Mouse (Mus musculus): ENCODE data around the gene Hist1h2ai. TPM values are rescaled to one million over a fixed set of nuclear protein-coding genes. Genes with fewer than 3 reads are reported as not detected.
"Not testable (repeated sequence)": the region's sequence is repeated elsewhere in the genome, so short reads cannot be mapped to it uniquely, and the experiment has no call there.

Hist1h2ai gene
- 16.2 and 34.8 TPM in 2 replicates for polyA plus RNA-seq (2016; fragmentation: Nextera tagmentation; extraction: Ambion mirVana)

DNA sequence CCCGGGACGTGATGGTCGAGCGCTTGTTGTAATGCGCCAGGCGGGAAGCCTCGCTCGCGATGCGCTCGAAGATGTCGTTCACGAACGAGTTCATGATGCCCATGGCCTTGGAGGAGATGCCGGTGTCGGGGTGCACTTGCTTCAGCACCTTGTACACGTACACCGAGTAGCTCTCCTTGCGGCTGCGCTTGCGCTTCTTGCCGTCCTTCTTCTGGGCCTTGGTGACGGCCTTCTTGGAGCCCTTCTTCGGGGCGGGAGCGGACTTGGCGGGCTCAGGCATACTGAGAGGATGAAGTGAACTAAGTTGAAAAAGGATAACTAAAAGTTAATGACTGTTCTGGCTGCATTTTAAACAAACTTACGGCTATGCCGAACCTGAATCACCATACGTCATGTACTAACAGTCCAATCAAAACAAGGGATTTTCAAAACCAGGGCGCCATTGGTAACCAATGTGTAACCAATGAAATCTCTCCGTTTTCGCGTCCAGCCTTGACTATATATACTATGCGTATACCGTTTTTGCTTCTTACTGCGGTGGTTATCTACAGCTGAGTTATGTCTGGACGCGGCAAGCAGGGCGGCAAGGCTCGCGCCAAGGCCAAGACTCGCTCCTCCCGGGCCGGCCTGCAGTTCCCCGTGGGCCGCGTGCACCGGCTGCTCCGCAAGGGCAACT is at the start of gene Hist1h2ai, which contains the start of gene Hist1h2bl:
Gene Hist1h2ai, plus strand, starts transcription at position 559 of the 676 bp plus-strand sequence.
Gene Hist1h2bl, minus strand, starts transcription at position 280 of the 676 bp plus-strand sequence.
- Histone ChIP-seq H3K4me2 (replicated peaks) (peak within 1 kb of the TSS; percentile 74), H3K27ac (peak within 1 kb of the TSS; percentile 88), H3K4me1 (peaks cover 19% of the 10 kb centered on the region), H3K4me3 (peak within 1 kb of the TSS; percentile 44), H3K9ac (peak within 1 kb of the TSS; percentile 69)
- WGBS = under 1% methylated on average over 38 of the region's 50 CpGs
- not testable (repeated sequence) for H3K27me3 ChIP-seq (replicated peaks); H3K9me3 ChIP-seq; H3K36me3 ChIP-seq
- peak; percentile 91 for ATAC-seq (ENCODE audit: low FRiP score, low read depth)

DNA sequence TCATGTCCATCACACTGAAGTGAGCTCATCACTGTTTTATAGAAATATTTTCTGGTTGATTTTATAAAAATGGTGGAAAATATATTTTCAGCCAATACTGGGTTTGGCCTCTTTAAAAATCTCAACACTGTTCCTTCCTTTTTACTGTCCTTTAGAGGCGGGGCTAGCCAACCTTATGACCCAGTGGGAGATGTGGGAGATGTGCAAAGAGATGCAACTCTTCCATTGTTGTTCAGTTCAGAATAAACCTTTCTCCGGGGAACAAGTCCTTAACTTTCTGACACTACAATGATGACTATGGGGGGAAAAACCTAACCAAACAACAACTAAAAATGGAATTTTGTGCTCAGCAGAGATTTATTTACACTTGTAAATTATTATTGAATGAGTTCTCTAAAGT is 38.9 kb upstream of the Hist1h2ai start, which contains the start of gene Olfr1360:
Gene Olfr1360, minus strand, starts transcription at position 101 of the 400 bp plus-strand sequence.
- Histone ChIP-seq H3K9ac (no peak within 1 kb of the TSS), H3K9me3 (no peaks in the 10 kb centered on the region), H3K27me3 (replicated peaks) (no peaks in the 10 kb centered on the region), H3K36me3 (no peaks in the 10 kb centered on the region), H3K27ac (no peak within 1 kb of the TSS), H3K4me1 (no peaks in the 10 kb centered on the region), H3K4me2 (replicated peaks) (no peak within 1 kb of the TSS), H3K4me3 (no peak within 1 kb of the TSS)
- no peak for ATAC-seq (ENCODE audit: low FRiP score, low read depth)
- WGBS = 75% methylated on average over 2 of the region's 2 CpGs

DNA sequence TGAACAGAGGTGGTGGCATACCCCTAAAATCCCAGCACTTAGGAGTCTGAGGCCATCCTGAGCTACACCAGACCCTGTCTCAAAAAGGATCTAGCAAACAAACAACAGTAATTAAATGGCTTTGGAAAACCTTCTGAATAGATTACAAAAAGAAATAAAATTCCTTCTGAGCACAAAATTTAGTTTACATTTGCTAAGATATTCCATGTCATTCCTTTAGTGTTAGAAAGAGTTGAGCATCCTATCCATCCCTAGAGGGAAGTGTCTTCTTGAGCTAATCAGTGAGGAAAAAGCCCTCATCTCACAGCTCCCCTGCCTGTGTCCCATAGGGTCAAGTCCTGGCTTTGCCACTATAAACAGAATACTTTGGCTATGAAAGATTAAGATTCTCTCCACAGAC is 18.4 kb upstream of the Hist1h2ai start, which contains the start of gene Olfr1359:
Gene Olfr1359, plus strand, starts transcription at position 301 of the 400 bp plus-strand sequence.
- Histone ChIP-seq H3K27me3 (replicated peaks) (no peaks in the 10 kb centered on the region), H3K9ac (no peak within 1 kb of the TSS), H3K4me1 (no peaks in the 10 kb centered on the region), H3K4me3 (no peak within 1 kb of the TSS), H3K27ac (no peak within 1 kb of the TSS), H3K36me3 (no peaks in the 10 kb centered on the region), H3K4me2 (replicated peaks) (no peak within 1 kb of the TSS), H3K9me3 (no peaks in the 10 kb centered on the region)
- ATAC-seq (ENCODE audit: low FRiP score, low read depth) = no peak

DNA sequence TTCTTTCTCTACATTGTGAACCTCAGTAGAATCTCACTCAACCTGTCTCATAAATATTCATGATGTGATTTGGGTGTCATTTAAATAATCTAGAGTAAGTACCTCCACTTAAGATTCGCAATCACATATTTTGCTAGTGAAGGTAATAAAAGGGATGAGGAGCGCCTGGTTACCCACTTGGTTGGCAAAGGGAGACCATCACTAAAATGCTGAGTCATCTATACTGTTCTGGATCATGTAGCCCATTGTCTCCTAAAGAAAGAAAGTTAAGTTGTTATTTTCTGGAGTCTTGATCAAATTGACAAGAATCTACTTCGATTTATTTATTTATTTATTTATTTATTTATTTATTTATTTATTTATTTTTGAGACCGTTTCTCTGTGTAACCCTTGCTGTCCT is 9.6 kb upstream of the Hist1h2ai start:
- Histone ChIP-seq H3K36me3 (no peaks in the 10 kb centered on the region), H3K4me3 (no peak overlapping the region), H3K9ac (no peak overlapping the region), H3K27ac (no peak overlapping the region), H3K9me3 (no peaks in the 10 kb centered on the region), H3K4me2 (replicated peaks) (no peak overlapping the region), H3K27me3 (replicated peaks) (no peaks in the 10 kb centered on the region), H3K4me1 (no peaks in the 10 kb centered on the region; the same call in 1 of the 2 replicates)
- ATAC-seq (ENCODE audit: low FRiP score, low read depth) = no peak
- 80% methylated on average over 4 of the region's 4 CpGs for WGBS

DNA sequence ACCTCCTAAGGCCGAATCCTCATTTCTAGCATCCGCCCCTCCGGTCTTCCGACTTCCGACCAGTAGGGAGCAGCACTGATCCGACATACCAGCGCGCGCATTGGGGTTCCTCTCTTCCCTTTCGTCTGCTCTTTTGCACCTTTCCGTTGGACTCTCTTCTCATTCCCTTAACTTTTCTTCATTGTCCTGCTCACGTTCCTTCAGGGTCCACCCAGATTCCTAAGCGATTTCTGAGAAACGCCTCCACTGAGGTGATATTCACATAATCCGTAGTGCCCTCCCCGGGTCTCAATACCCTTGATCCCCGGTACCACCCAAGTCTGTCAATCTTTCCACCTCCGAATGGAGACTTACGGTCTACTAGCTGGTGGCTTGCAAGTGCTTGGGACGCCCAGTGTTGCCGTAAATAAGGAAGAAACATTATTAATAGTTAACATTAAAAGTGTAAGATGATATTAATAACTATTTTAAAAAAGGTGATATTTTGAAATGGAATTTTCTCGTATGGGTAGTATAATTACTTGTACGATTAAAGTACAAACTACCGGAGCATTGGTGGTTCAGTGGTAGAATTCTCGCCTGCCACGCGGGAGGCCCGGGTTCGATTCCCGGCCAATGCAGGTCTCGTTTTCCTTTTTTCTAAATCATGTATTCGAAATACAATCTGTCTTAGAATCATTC is 6.1 kb upstream of the Hist1h2ai start:
- under 1% methylated on average over 32 of the region's 32 CpGs for WGBS
- no peak overlapping the region for H3K27ac ChIP-seq

DNA sequence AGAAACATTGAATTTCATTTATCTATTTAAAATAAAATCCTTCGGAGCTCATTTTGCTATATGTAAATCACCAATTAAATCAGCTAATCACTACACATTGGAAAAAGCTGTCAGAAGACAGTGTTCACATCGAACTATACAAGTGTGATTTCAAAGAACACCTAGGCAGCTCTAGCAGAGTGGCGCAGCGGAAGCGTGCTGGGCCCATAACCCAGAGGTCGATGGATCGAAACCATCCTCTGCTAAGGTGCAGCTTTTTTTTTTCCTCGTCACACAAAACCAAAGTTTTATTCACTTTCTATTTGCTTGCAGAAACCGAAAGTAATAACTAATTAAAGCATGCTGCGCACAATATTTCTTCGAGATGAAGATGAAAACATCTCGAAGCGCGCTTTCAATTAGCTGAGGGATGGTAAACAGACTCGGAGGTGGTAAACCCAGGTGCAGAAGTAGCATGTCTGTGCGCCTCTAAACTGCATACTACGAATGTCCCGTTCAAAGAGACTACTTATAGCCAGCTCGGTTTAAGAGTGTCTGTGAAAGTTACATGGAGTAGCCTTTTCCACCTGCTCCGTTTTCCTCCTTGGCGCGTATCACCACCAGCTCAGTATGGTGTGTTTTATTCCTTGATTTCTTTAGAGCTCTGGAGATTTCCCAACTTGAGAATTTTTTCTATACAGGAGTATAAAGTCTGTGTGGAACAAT is 5.2 kb upstream of the Hist1h2ai start:
- H3K36me3 ChIP-seq = no peaks in the 10 kb centered on the region
- peak overlapping the region; percentile 35 for H3K4me3 ChIP-seq
- H3K4me2 ChIP-seq (replicated peaks) = peak overlapping the region; percentile 64
- peak; percentile 77 for ATAC-seq (ENCODE audit: low FRiP score, low read depth)
- H3K27me3 ChIP-seq (replicated peaks) = no peaks in the 10 kb centered on the region
- H3K27ac ChIP-seq = no peak overlapping the region
- H3K9me3 ChIP-seq = no peaks in the 10 kb centered on the region
- peaks cover 8% of the 10 kb centered on the region for H3K4me1 ChIP-seq
- no peak overlapping the region; the same call in 1 of the 2 replicates for H3K9ac ChIP-seq
- 1% methylated on average over 22 of the region's 22 CpGs for WGBS

More for the DNA sequence above, 6.1 kb upstream of the Hist1h2ai start:
- Histone ChIP-seq H3K9ac (peak overlapping the region; percentile 27; the same call in 1 of the 2 replicates), H3K36me3 (no peaks in the 10 kb centered on the region), H3K9me3 (no peaks in the 10 kb centered on the region), H3K4me3 (peak overlapping the region; percentile 48), H3K4me1 (peaks cover 4% of the 10 kb centered on the region), H3K4me2 (replicated peaks) (peak overlapping the region; percentile 40), H3K27me3 (replicated peaks) (no peaks in the 10 kb centered on the region)
- peak; percentile 78 for ATAC-seq (ENCODE audit: low FRiP score, low read depth)

DNA sequence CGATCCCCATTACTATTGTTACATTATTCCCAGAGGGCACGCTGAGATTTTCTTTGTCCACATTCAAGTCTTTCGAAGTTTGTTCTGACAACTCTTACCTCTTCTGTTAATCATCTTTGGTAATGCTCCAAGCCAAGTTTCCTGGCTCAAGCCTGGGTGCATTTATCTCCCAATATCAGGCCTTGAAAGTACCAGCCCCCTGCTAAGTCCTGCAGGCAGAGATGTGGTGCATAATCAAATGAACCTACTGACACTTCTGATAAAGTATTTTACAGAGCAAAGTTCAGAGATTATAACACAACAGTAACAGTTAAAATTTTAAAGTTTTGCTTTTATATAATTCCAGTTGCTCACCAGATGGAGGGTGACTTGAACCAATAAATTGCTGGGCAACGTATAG is 4.5 kb upstream of the Hist1h2ai start:
- H3K4me1 ChIP-seq = peaks cover 8% of the 10 kb centered on the region
- no peaks in the 10 kb centered on the region for H3K9me3 ChIP-seq
- H3K9ac ChIP-seq = no peak overlapping the region
- H3K27ac ChIP-seq = no peak overlapping the region
- H3K4me3 ChIP-seq = peak overlapping the region; percentile 35; the same call in 1 of the 2 replicates
- H3K36me3 ChIP-seq = no peaks in the 10 kb centered on the region
- 26% methylated on average over 4 of the region's 4 CpGs for WGBS
- no peaks in the 10 kb centered on the region for H3K27me3 ChIP-seq (replicated peaks)
- no peak for ATAC-seq (ENCODE audit: low FRiP score, low read depth)
- peak overlapping the region; percentile 64 for H3K4me2 ChIP-seq (replicated peaks)

DNA sequence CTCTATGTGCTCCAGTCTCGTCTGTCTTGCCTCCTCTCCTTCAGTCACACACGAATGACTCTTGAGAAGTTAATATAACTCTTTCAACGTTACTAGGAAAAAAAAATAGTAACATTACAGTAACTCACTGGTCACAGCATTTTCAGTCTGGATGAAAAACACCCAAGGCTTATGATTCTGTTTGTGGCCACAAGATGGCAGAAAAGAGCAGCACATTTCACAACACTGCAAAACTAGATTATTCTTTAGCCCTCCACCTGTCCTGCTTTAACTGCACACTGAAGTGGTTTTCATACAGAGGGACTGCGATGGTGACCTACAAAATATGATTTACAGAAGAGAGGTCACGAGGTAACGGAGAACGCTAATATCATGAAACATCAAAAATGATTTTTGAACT is 1.5 kb upstream of the Hist1h2ai start:
- Histone ChIP-seq H3K9me3 (no peaks in the 10 kb centered on the region), H3K4me1 (peaks cover 16% of the 10 kb centered on the region), H3K4me2 (replicated peaks) (peak overlapping the region; percentile 74), H3K27ac (no peak overlapping the region), H3K9ac (peak overlapping the region; percentile 57), H3K27me3 (replicated peaks) (no peaks in the 10 kb centered on the region), H3K36me3 (no peaks in the 10 kb centered on the region), H3K4me3 (no peak overlapping the region)
- ATAC-seq (ENCODE audit: low FRiP score, low read depth) = no peak
- WGBS = 3% methylated on average over 7 of the region's 7 CpGs

DNA sequence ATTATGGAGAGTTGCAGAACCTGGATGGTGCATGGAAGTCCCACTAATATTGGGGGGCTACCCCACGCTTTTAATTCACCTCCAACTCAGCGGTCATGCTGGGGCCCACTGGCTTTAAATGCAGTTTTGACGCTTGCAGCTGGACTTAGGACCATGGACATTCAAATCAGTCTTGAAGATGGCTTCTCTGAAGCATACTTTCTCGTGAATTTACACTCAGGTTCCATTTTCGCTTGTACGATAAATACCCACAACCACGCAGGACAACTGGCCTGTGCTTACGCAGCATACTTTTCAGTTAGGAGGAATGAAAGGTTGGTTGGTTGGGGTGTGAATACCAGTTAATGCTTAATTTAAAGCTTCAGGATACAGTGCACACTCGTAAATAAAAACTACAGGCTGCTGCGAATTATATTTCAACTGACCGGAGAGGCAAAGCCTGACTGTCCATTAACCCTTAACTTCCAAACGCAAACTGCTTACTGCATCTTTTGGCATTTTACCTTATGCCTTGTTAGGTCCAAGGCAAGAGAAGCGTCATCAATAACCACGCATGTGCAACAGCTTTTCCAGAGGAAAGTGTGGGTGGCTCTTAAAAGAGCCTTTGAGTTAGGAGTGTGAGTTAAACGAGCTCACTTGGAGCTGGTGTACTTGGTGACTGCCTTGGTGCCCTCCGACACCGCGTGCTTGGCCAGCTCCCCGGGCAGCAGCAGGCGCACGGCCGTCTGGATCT is 925 bp upstream of the Hist1h2ai start:
- ATAC-seq (ENCODE audit: low FRiP score, low read depth) = 0 out of 2 replicates have a peak, but pooled peaks have one; percentile 2

DNA sequence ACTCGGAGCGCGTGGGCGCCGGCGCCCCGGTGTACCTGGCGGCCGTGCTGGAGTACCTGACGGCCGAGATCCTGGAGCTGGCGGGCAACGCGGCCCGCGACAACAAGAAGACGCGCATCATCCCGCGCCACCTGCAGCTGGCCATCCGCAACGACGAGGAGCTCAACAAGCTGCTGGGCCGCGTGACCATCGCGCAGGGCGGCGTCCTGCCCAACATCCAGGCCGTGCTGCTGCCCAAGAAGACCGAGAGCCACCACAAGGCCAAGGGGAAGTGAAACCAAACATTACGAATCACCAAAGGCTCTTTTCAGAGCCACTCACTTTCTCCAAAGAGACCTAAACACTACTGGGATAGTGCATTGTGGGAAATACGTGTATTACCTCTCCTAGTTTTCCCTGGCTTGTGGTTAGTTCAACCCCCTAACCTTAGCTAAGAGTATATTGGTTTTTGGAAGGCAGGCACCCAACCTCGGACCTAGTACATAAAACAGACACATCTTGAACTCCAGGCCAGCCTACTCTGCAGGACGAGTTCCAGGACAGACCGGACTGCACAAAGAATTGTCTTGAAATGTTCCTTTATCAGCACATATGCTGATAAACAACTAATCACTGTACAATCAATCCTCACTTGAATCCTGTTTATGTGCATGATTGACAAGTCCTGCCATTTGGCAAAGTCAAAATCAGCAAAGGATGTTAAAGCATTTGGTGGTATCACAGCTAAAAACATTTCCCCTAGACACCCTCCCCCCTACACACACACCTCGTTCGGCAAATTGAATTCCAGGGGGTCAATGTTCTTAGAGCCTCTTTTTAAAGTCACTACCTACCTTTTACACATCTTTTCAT is 544 bp downstream of the Hist1h2ai start:
- Histone ChIP-seq H3K27ac (peak overlapping the region; percentile 88), H3K9ac (peak overlapping the region; percentile 69), H3K4me2 (replicated peaks) (peak overlapping the region; percentile 74), H3K4me3 (peak overlapping the region; percentile 44), H3K4me1 (peaks cover 22% of the 10 kb centered on the region)
- not testable (repeated sequence) for H3K9me3 ChIP-seq; H3K36me3 ChIP-seq; H3K27me3 ChIP-seq (replicated peaks)
- 0% methylated on average over 18 of the region's 38 CpGs for WGBS
- ATAC-seq (ENCODE audit: low FRiP score, low read depth) = peak; percentile 35

More for the DNA sequence above, 925 bp upstream of the Hist1h2ai start:
- Histone ChIP-seq H3K4me1 (peaks cover 16% of the 10 kb centered on the region), H3K9me3 (no peaks in the 10 kb centered on the region), H3K36me3 (no peaks in the 10 kb centered on the region), H3K27me3 (replicated peaks) (no peaks in the 10 kb centered on the region), H3K9ac (peak overlapping the region; percentile 57), H3K4me2 (replicated peaks) (peak overlapping the region; percentile 74), H3K4me3 (peak overlapping the region; percentile 30), H3K27ac (0 out of 2 replicates have a peak overlapping the region, but pooled peaks have one; percentile 57)
- under 1% methylated on average over 22 of the region's 22 CpGs for WGBS

All from neural tube, embryonic 12.5 days (tissue).